Mouse (Mus musculus) spleen, adult 2 months (tissue): ENCODE results near the gene Crtap.

Experiments
- CTCF ChIP-seq: fragments of 200-500 bp; IDR thresholded peaks from 2 replicates; pipeline ENCODE4 v1.5.1; 2011; ENCODE audit warnings: mild to moderate bottlenecking, inconsistent platforms; ENCODE audit not compliant: insufficient read depth, insufficient read length, insufficient replicate concordance; ENCODE audit errors: extremely low read depth
- POLR2A ChIP-seq: fragments of 200-500 bp; IDR thresholded peaks from 2 replicates; pipeline ENCODE4 v1.6.1; 2011; ENCODE audit warnings: low read depth, low read length, inconsistent platforms

GRCm38 (mm10) chr9:114410313-114410862, 19.9 kb upstream of the Crtap start:
- TF ChIP-seq CTCF = no peak
- TF ChIP-seq POLR2A = no peak
